Mouse (Mus musculus): ENCODE measurements around the gene Gm48552. TPM values are rescaled to one million over a fixed set of nuclear protein-coding genes. Genes with fewer than 3 reads are reported as not detected.

Gene Gm48552
- total and polyA plus RNA-seq, 3 experiments = 0.46 to 1.1 (median 0.98) TPM

- TF ChIP-seq MEF2A (IDR thresholded peaks at IDR 0.05; ENCODE audit: borderline replicate concordance, low read depth, low read length) (no peak), JUN (IDR thresholded peaks at IDR 0.05; ENCODE audit: insufficient read depth, low read depth, low read length) (no peak), CHD2 (IDR thresholded peaks at IDR 0.05; ENCODE audit: low read length) (no peak), GABPA (IDR thresholded peaks at IDR 0.05; ENCODE audit: insufficient replicate concordance, low read depth, low read length) (no peak), PAX5 (IDR thresholded peaks at IDR 0.05; ENCODE audit: low read length) (no peak), USF2 (conservative IDR thresholded peaks at IDR 0.05; ENCODE audit: low read depth, low read length) (no peak)
- Histone ChIP-seq H3K36me3 (replicated peaks in 1 of 2; ENCODE audit: control insufficient read depth in 1 of 2, insufficient read depth in 1 of 2, low read length in 1 of 2) (peaks cover 60 to 81% of the 10 kb centered on the region in 2 experiments), H3K9ac (ENCODE audit: insufficient read depth, low read depth) (no peak overlapping the region), H3K4me3 (replicated peaks in 1 of 3; ENCODE audit: low read depth in 2 of 3, low read length in 2 of 3, poor library complexity in 1 of 3) (peak overlapping the region in 1 of 3 experiments; percentile 30), H3K4me2 (ENCODE audit: insufficient read depth, low read depth, poor library complexity, severe bottlenecking) (no peak overlapping the region), H3K27ac (ENCODE audit: insufficient read depth, low read depth) (peak overlapping the region; percentile 25; the same call in 1 of the 2 replicates), H3K4me1 (ENCODE audit: control insufficient read depth in 1 of 2, insufficient read depth in 2 of 2) (peaks cover 44 to 86% of the 10 kb centered on the region in 2 experiments), H3K9me3 (replicated peaks; ENCODE audit: low read length) (no peaks in the 10 kb centered on the region), H3K27me3 (replicated peaks) (no peaks in the 10 kb centered on the region), H3K79me2 (replicated peaks; ENCODE audit: control insufficient read depth, extremely low read depth, insufficient read depth, poor library complexity, severe bottlenecking) (no peaks in the 10 kb centered on the region; the same call in 1 of the 2 replicates)
- dilution Hi-C loops (cut with MboI; ENCODE audit: extremely low pct_ligation_motif_present, extremely low pct_unique_long_range_greater_than_20kb, low sequenced_read_pairs) = no loop called here
- no peak for DNase-seq (ENCODE audit: extremely low read depth)
- in situ Hi-C loops (cut with MboI; ENCODE audit: low pct_ligation_motif_present, low pct_unique_long_range_greater_than_20kb, low sequenced_read_pairs) = no loop called here
Measured at GRCm38 (mm10) chr10:81362336-81362949, 26.4 kb upstream of the Gm48552 start.

- DNase-seq (ENCODE audit: extremely low read depth) = no peak
- H3K4me1 ChIP-seq (ENCODE audit: control insufficient read depth in 1 of 2, insufficient read depth in 2 of 2) = peaks cover 42 to 81% of the 10 kb centered on the region in 2 experiments
- no peak overlapping the region for H3K4me2 ChIP-seq (ENCODE audit: insufficient read depth, low read depth, poor library complexity, severe bottlenecking)
- dilution Hi-C loops (cut with MboI; ENCODE audit: extremely low pct_ligation_motif_present, extremely low pct_unique_long_range_greater_than_20kb, low sequenced_read_pairs) (no loop called here), in situ Hi-C loops (cut with MboI; ENCODE audit: low pct_ligation_motif_present, low pct_unique_long_range_greater_than_20kb, low sequenced_read_pairs) (no loop called here)
- peak overlapping the region in 1 of 3 experiments; percentile 3 for H3K4me3 ChIP-seq (replicated peaks in 1 of 3; ENCODE audit: low read depth in 2 of 3, low read length in 2 of 3, poor library complexity in 1 of 3)
- no peak overlapping the region for H3K9ac ChIP-seq (ENCODE audit: insufficient read depth, low read depth)
- no peaks in the 10 kb centered on the region for H3K9me3 ChIP-seq (replicated peaks; ENCODE audit: low read length)
- TF ChIP-seq CHD2 (IDR thresholded peaks at IDR 0.05; ENCODE audit: low read length) = 0 out of 2 replicates have a peak, but pooled peaks have one; percentile 37
- TF ChIP-seq TCF12 (IDR thresholded peaks at IDR 0.05; ENCODE audit: low read depth, low read length) = 0 out of 2 replicates have a peak, but pooled peaks have one; percentile 10
- no peak for TF ChIP-seq JUN (IDR thresholded peaks at IDR 0.05; ENCODE audit: insufficient read depth, low read depth, low read length)
- no peak for TF ChIP-seq POLR2A (IDR thresholded peaks at IDR 0.05; ENCODE audit: low read depth, low read length)
- TF ChIP-seq SIN3A (IDR thresholded peaks at IDR 0.05; ENCODE audit: low read length) = no peak
- TF ChIP-seq MAFK (IDR thresholded peaks at IDR 0.05; ENCODE audit: insufficient replicate concordance, low read length) = no peak
- no peak for TF ChIP-seq CHD1 (IDR thresholded peaks at IDR 0.05; ENCODE audit: low read depth, low read length)
- TF ChIP-seq UBTF (IDR thresholded peaks at IDR 0.05; ENCODE audit: low read depth, low read length) = no peak
- no peak for TF ChIP-seq JUND (conservative IDR thresholded peaks at IDR 0.05; ENCODE audit: low read depth, low read length)
- TF ChIP-seq IRF4 (IDR thresholded peaks at IDR 0.05; ENCODE audit: low read depth, low read length) = 0 out of 2 replicates have a peak, but pooled peaks have one; percentile 21
- no peak for TF ChIP-seq EP300 (IDR thresholded peaks at IDR 0.05; ENCODE audit: low read length)
- H3K36me3 ChIP-seq (replicated peaks in 1 of 2; ENCODE audit: control insufficient read depth in 1 of 2, insufficient read depth in 1 of 2, low read length in 1 of 2) = peaks cover 72 to 93% of the 10 kb centered on the region in 2 experiments
- no peaks in the 10 kb centered on the region for H3K79me2 ChIP-seq (replicated peaks; ENCODE audit: control insufficient read depth, extremely low read depth, insufficient read depth, poor library complexity, severe bottlenecking)
- peak overlapping the region; percentile 7; the same call in 1 of the 2 replicates for H3K27ac ChIP-seq (ENCODE audit: insufficient read depth, low read depth)
- no peaks in the 10 kb centered on the region for H3K27me3 ChIP-seq (replicated peaks)
Measured at GRCm38 (mm10) chr10:81363436-81364346, 25.1 kb upstream of the Gm48552 start.
